Mouse (Mus musculus): ENCODE results near the gene Agtrap.
"Not testable (repeated sequence)": the region's sequence is repeated elsewhere in the genome, so short reads cannot be mapped to it uniquely, and the experiment has no call there.

Agtrap gene

GRCm38 (mm10) chr4:148051046-148051776, 36.6 kb downstream of the Agtrap start:
- DNase-seq (ENCODE audit: low spot score in 2 of 2) = no peak

GRCm38 (mm10) chr4:148050396-148050914, 37.4 kb downstream of the Agtrap start:
- DNase-seq (ENCODE audit: low spot score in 2 of 2) = not testable (repeated sequence)

DNA sequence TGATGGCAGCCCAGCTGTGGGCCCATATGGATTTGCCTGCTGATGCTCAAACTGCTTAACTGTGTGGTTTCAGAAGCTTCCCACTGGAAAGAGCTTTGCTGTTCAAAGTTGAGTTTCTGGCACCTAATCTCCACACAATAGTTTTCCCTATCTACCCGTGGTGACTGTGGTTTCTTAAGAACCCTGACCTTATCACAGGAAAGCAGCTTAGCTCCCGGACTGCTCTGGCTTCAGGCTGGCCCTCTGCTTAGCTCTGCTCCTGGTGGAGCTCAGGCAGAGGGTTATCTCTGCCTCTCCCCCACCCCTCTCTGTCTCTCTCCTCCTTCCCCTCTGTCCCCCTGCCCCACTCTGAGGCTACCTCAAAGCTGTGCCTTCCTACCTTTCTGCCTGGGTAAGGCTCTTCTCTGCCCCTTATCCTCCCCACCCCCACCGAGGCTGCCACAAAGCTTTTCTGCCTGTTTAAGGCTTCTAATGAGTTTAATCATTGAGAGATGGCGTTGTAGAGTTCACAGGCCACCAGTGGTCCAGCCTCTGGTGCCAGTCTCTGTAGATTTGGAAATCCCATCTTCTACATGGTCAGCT, 41.3 kb downstream of the Agtrap start:
- no peak for DNase-seq (ENCODE audit: low spot score in 2 of 2)

DNA sequence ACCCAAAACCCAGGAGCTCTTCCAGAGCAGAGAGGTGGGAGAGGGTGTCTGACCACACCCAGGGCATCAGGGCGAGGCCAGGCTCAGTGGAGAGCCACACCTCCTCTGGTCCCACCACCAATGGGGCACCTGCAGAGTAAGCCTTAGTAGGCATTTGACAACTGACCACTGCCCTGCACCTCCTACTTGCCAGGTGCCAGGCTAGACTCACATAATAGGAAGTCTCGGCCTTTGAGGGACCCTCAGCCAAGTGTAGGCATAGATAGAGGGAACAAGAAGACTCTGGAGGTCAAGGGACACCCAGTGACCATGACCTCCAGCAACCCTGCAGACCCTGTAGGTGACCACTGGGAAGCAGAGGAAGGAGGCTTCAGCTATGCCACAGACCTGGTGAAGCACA, 43.7 kb downstream of the Agtrap start:
- no peak for DNase-seq (ENCODE audit: low spot score in 2 of 2)

- not testable (repeated sequence) for DNase-seq (ENCODE audit: low spot score in 2 of 2)
These were observed 44.5 kb downstream of the Agtrap start for GRCm38 (mm10) chr4:148043327-148043726.

- DNase-seq (ENCODE audit: low spot score in 2 of 2) = no peak
These were observed 46.1 kb downstream of the Agtrap start for GRCm38 (mm10) chr4:148041611-148042191.

DNA sequence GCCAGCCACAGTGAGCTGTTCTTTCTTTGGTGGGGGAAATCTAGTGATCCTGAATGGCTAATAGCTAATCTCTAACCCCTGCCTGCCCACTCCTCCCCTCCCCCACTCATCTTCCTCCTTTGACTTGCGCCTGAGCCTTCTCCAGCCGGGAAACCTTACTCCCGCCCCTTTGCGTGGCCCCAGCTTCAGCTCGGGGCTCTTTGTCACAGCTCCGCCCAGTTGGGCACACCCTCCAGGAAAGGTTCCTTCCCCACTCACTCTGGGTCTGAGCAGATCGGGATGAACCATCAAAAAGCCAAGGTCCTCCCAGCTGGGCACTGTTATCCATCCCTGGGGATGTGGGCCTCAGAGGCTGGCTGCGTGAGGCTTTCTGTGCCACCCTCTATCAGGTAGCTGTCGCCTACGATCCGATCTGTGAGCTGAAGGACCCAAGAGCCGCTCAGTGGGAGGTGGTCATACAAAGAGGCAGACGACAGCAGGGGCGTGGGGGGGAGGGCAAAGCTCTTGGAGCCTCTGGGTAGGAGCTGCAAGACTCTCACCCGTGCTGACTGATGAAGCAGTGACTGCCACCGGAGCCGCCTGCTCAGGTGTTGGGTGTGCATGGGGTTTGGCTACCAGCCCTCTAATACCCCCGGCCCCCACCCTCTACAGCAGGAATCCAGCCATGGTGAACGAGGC, 46.8 kb downstream of the Agtrap start:
- DNase-seq (ENCODE audit: low spot score in 2 of 2) = peak in 1 of 2 experiments; percentile 39

DNA sequence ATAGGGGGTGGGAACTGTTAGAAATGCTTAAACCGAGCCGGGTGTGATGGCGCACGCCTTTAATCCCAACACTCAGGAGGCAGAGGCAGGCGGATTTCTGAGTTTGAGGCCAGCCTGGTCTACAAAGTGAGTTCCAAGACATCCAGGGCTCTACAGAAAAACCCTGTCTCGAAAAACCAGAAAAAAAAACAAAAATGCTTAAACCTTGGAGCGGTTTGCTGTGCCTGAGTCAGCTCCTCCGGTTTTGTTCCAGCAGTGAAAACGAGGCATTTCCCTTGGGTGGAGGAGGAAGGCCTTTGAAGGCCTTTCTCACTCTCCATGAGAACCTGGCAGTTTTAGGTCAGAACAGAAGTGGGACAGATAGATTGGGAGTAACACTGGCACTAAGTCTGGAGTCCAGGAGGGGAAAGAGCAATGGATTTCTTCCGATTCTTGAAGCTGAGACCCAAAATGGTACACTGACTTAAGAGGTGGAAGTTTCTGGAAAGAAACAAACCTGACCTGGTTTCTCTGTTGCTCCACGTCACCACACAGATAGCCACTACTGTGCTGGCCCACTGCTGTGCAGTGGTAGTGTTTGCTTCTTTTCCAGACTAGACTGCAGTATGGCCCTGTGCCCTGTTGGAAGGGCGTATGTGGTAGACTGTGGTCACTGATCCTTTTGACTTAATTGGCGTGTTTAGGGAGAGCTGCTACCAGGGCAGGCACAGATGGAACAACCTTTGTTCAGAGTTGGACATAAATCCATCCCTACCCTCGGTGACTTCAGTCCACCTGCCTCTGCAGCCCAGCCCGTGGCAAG, 47.6 kb downstream of the Agtrap start:
- no peak for DNase-seq (ENCODE audit: low spot score in 2 of 2)

- DNase-seq (ENCODE audit: low spot score in 2 of 2) = no peak
These were observed 48.4 kb downstream of the Agtrap start for GRCm38 (mm10) chr4:148039254-148040028.

GRCm38 (mm10) chr4:148038600-148039253, 49.1 kb downstream of the Agtrap start, which contains the start of the genes Clcn6 and Mthfr:
Clcn6 (minus strand) TSS chr4:148038821.
Mthfr (plus strand) TSS chr4:148039077.
- peak; percentile 99 for DNase-seq (ENCODE audit: low spot score in 2 of 2)

- DNase-seq (ENCODE audit: low spot score in 2 of 2) = no peak
These were observed 49.7 kb downstream of the Agtrap start for GRCm38 (mm10) chr4:148038079-148038599.

DNA sequence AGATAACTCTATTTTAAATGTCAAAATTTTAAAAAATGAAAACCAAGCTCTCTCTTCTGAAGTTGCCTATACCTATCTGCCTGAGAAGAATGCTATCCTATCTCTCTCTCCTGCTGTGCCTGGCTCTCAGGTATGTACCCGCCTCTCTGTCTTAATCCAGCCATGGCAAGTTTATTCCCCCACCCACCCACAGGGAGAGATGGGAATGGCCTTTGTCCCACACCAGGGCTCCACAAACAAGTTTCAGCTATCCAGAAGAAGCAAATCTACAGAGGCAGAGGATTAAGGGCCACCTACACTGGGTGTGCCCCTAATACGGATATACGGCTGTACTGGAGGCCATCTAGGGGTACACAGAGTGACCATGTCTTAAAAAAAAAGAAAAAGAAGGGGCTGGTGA, 52.4 kb downstream of the Agtrap start:
- DNase-seq (ENCODE audit: low spot score in 2 of 2) = no peak

- no peak for DNase-seq (ENCODE audit: low spot score in 2 of 2)
These were observed 53.9 kb downstream of the Agtrap start for GRCm38 (mm10) chr4:148033858-148034410.

GRCm38 (mm10) chr4:148030506-148030905, 57.3 kb downstream of the Agtrap start:
- DNase-seq (ENCODE audit: low spot score in 2 of 2) = no peak

GRCm38 (mm10) chr4:148029297-148029696, 58.5 kb downstream of the Agtrap start:
- DNase-seq (ENCODE audit: low spot score in 2 of 2) = no peak

Data from frontal cortex, postnatal 14 days (tissue).